Mouse (Mus musculus) layer of hippocampus, adult 6 months (tissue): ENCODE measurements around the gene Olfr13. TPM values are rescaled to one million over a fixed set of nuclear protein-coding genes. Genes with fewer than 3 reads are reported as not detected.

ENCODE experiments used
- long read RNA-seq, 2 experiments: library from polyadenylated mRNA; unstranded; transcript quantifications; one replicate each; pipeline ENCODE4 v2.0.0; 2019 to 2020
- polyA plus RNA-seq: library from polyadenylated mRNA; unstranded; fragments of <200 nt; fragmentation: Nextera tagmentation; gene quantifications from 2 replicates; pipeline ENCODE4 v1.2.3, GENCODE M21; 2021

Gene Olfr13
- polyA plus RNA-seq = not detected in 2 replicates
- long read RNA-seq, experiment 1 = 0 reads
- long read RNA-seq, experiment 2 = 0 reads

GRCm38 (mm10) chr6:43171840-43172239, at the start of gene Olfr13:
Gene Olfr13, plus strand, starts transcription at chr6:43172140.

GRCm38 (mm10) chr6:43146267-43146666, 25.7 kb upstream of the Olfr13 start, which contains the start of gene Olfr237-ps1:
Gene Olfr237-ps1, plus strand, starts transcription at chr6:43146567.

GRCm38 (mm10) chr6:43162982-43163381, 9.0 kb upstream of the Olfr13 start, which contains the start of gene Olfr437:
Gene Olfr437, plus strand, starts transcription at chr6:43163282.

GRCm38 (mm10) chr6:43196781-43197180, 24.8 kb downstream of the Olfr13 start, which contains the start of gene Olfr435:
Gene Olfr435, plus strand, starts transcription at chr6:43197146.

GRCm38 (mm10) chr6:43212873-43213272, 40.9 kb downstream of the Olfr13 start, which contains the start of gene Olfr434:
Gene Olfr434, plus strand, starts transcription at chr6:43213021.

Other genes with a start within 250 kb of the Olfr13 start
- not detected in 2 replicates for gene Olfr444, start 223.1 kb upstream of the Olfr13 start, polyA plus RNA-seq
- gene Olfr441, start 65.8 kb upstream of the Olfr13 start, polyA plus RNA-seq = not detected in 2 replicates
- gene Olfr237-ps1, start 25.6 kb upstream of the Olfr13 start, polyA plus RNA-seq = not detected in 2 replicates
- not detected in 2 replicates for gene Olfr437, start 8.9 kb upstream of the Olfr13 start, polyA plus RNA-seq
- gene Olfr435, start 25.0 kb downstream of the Olfr13 start, polyA plus RNA-seq = not detected in 2 replicates
- gene Olfr434, start 40.9 kb downstream of the Olfr13 start, polyA plus RNA-seq = not detected in 2 replicates
- not detected in 2 replicates for gene Olfr47, start 59.4 kb downstream of the Olfr13 start, polyA plus RNA-seq
- 0.28 and 0.44 TPM in 2 replicates for gene Arhgef5, start 93.4 kb downstream of the Olfr13 start, polyA plus RNA-seq
- not detected in 2 replicates for gene Nobox, start 137.4 kb downstream of the Olfr13 start, polyA plus RNA-seq